Mouse (Mus musculus) testis, postnatal 14 days (tissue): ENCODE results near the gene Gabra4.
A peak's percentile ranks its signal among the peaks of the same experiment; 100 is the strongest.
"Not testable (repeated sequence)": the region's sequence is repeated elsewhere in the genome, so short reads cannot be mapped to it uniquely, and the experiment has no call there.

ENCODE experiments used
- DNase-seq: peaks from one replicate; pipeline ENCODE4 v3.0.0; 2021; ENCODE audit warnings: low spot score

The Gabra4 gene

GRCm38 (mm10) chr5:71658115-71658497, at the start of gene Gabra4:
TSS of gene Gabra4 (minus strand) at chr5:71658308.
- peak; percentile 15 for DNase-seq

- no peak for DNase-seq
Observed at GRCm38 (mm10) chr5:71701273-71701614, 43.1 kb upstream of the Gabra4 start.

- peak; percentile 15 for DNase-seq
Observed at GRCm38 (mm10) chr5:71700468-71701272, 42.6 kb upstream of the Gabra4 start.

GRCm38 (mm10) chr5:71699696-71700467, 41.8 kb upstream of the Gabra4 start:
- peak; percentile 38 for DNase-seq

GRCm38 (mm10) chr5:71665593-71665992, 7.5 kb upstream of the Gabra4 start:
- no peak for DNase-seq

- DNase-seq = peak; percentile 7
Observed at GRCm38 (mm10) chr5:71657482-71658114, 510 bp downstream of the Gabra4 start, which contains the start of gene Gabrb1. TSS of gene Gabrb1 (plus strand) at chr5:71658113.

GRCm38 (mm10) chr5:71656771-71657170, 1.3 kb downstream of the Gabra4 start:
- DNase-seq = peak; percentile 25

- no peak for DNase-seq
Observed at GRCm38 (mm10) chr5:71654056-71654455, 4.1 kb downstream of the Gabra4 start.

GRCm38 (mm10) chr5:71648108-71648507, 10.0 kb downstream of the Gabra4 start:
- no peak for DNase-seq

- DNase-seq = no peak
Observed at GRCm38 (mm10) chr5:71639804-71640203, 18.3 kb downstream of the Gabra4 start.

- DNase-seq = no peak
Observed at GRCm38 (mm10) chr5:71627820-71628219, 30.3 kb downstream of the Gabra4 start.

GRCm38 (mm10) chr5:71616734-71617133, 41.4 kb downstream of the Gabra4 start:
- no peak for DNase-seq

- no peak for DNase-seq
Observed at GRCm38 (mm10) chr5:71614311-71614710, 43.8 kb downstream of the Gabra4 start.

- DNase-seq = no peak
Observed at GRCm38 (mm10) chr5:71608735-71609134, 49.4 kb downstream of the Gabra4 start.

GRCm38 (mm10) chr5:71606907-71607306, 51.2 kb downstream of the Gabra4 start:
- no peak for DNase-seq

- no peak for DNase-seq
Observed at GRCm38 (mm10) chr5:71604128-71604690, 53.9 kb downstream of the Gabra4 start.

- no peak for DNase-seq
Observed at GRCm38 (mm10) chr5:71595321-71595720, 62.8 kb downstream of the Gabra4 start.

- DNase-seq = no peak
Observed at GRCm38 (mm10) chr5:71593745-71594255, 64.3 kb downstream of the Gabra4 start.

- DNase-seq = no peak
Observed at GRCm38 (mm10) chr5:71571646-71572237, 86.4 kb downstream of the Gabra4 start.

- DNase-seq = peak; percentile 88
Observed at GRCm38 (mm10) chr5:71548079-71548478, 110.0 kb downstream of the Gabra4 start, which contains the start of gene Cox7b2. TSS of gene Cox7b2 (minus strand) at chr5:71548205.

GRCm38 (mm10) chr5:71545554-71545953, 112.6 kb downstream of the Gabra4 start:
- DNase-seq = no peak

- DNase-seq = not testable (repeated sequence)
Observed at GRCm38 (mm10) chr5:71525486-71525885, 132.6 kb downstream of the Gabra4 start.
